Mouse (Mus musculus) midbrain, embryonic 12.5 days (tissue): ENCODE data around the gene Tap1. TPM values are rescaled to one million over a fixed set of nuclear protein-coding genes. Genes with fewer than 3 reads are reported as not detected.
A peak's percentile ranks its signal among the peaks of the same experiment; 100 is the strongest.
"Not testable (repeated sequence)": the region's sequence is repeated elsewhere in the genome, so short reads cannot be mapped to it uniquely, and the experiment has no call there.

Source experiments
- ATAC-seq: fragments of 200-750 bp; cut with Nextera tagmentation; 2 replicates; pipeline ENCODE4 v1.8.0; 2017; ENCODE audit warnings: low read depth, moderate TSS enrichment, moderate library complexity; ENCODE audit not compliant: low FRiP score
- H3K27ac ChIP-seq: fragments of 300-500 bp; sonication (generic); replicated peaks from 2 replicates; pipeline ENCODE4 v1.5.1; 2016; ENCODE audit warnings: mild to moderate bottlenecking
- H3K27me3 ChIP-seq: fragments of 300-500 bp; sonication (generic); 2 replicates; pipeline ENCODE4 v1.6.1; 2016; ENCODE audit warnings: mild to moderate bottlenecking
- H3K36me3 ChIP-seq: fragments of 300-500 bp; sonication (generic); 2 replicates; pipeline ENCODE4 v1.6.1; 2016
- H3K4me1 ChIP-seq: fragments of 300-500 bp; sonication (generic); 2 replicates; pipeline ENCODE4 v1.6.1; 2016
- H3K4me2 ChIP-seq: fragments of 300-500 bp; sonication (generic); replicated peaks from 2 replicates; pipeline ENCODE4 v1.6.1; 2016; ENCODE audit warnings: mild to moderate bottlenecking, moderate library complexity
- H3K4me3 ChIP-seq: fragments of 300-500 bp; sonication (generic); 2 replicates; pipeline ENCODE4 v1.5.1; 2016; ENCODE audit warnings: mild to moderate bottlenecking
- H3K9ac ChIP-seq: fragments of 300-500 bp; sonication (generic); replicated peaks from 2 replicates; pipeline ENCODE4 v1.6.1; 2016; ENCODE audit warnings: mild to moderate bottlenecking, moderate library complexity
- H3K9me3 ChIP-seq: fragments of 300-500 bp; sonication (generic); 2 replicates; pipeline ENCODE4 v1.6.1; 2016; ENCODE audit warnings: mild to moderate bottlenecking
- whole genome bisulfite sequencing: fragments of 180-500 bp; shearing (Covaris S2); methylation state at CpG from one replicate; pipeline ENCODE4 v1.1.7; 2016; 5-methylcytosine and 5-hydroxymethylcytosine counted together
- polyA plus RNA-seq: library from polyadenylated mRNA; unstranded; fragments of >200 nt; fragmentation: Nextera tagmentation; extraction: Ambion mirVana; gene quantifications from 2 replicates; pipeline ENCODE4 v1.2.1, GENCODE M21; 2016

Gene Tap1
- 1.4 and 1.8 TPM in 2 replicates for polyA plus RNA-seq

- no peaks in the 10 kb centered on the region for H3K36me3 ChIP-seq
- WGBS, result under 1% methylated on average over 46 of the region's 46 CpGs
- peak within 1 kb of the TSS; percentile 69 for H3K4me2 ChIP-seq
- ATAC-seq, result peak; percentile 90
- H3K27me3 ChIP-seq, result peaks cover 88% of the 10 kb centered on the region
- no peak within 1 kb of the TSS for H3K27ac ChIP-seq
- peak within 1 kb of the TSS; percentile 25; the same call in 1 of the 2 replicates for H3K9ac ChIP-seq
- peak within 1 kb of the TSS; percentile 39 for H3K4me3 ChIP-seq
- H3K9me3 ChIP-seq, result no peaks in the 10 kb centered on the region
- H3K4me1 ChIP-seq, result peaks cover 16% of the 10 kb centered on the region
Measured at GRCm38 (mm10) chr17:34187261-34187916, at the start of gene Tap1, which contains the start of gene Psmb9. TSS of gene Tap1 (plus strand) at chr17:34187553. TSS of gene Psmb9 (minus strand) at chr17:34187764.

- Histone ChIP-seq H3K9ac (no peak overlapping the region), H3K4me3 (no peak overlapping the region), H3K27me3 (peaks cover 62% of the 10 kb centered on the region), H3K4me2 (no peak overlapping the region), H3K4me1 (peaks cover 12% of the 10 kb centered on the region), H3K27ac (no peak overlapping the region), H3K36me3 (no peaks in the 10 kb centered on the region), H3K9me3 (no peaks in the 10 kb centered on the region)
- 81% methylated on average over 7 of the region's 7 CpGs for whole genome bisulfite sequencing
- ATAC-seq, result no peak
Measured at GRCm38 (mm10) chr17:34137601-34138000, 49.8 kb upstream of the Tap1 start.

- ATAC-seq, result no peak
- Histone ChIP-seq H3K36me3 (no peaks in the 10 kb centered on the region), H3K4me2 (no peak overlapping the region), H3K4me1 (peaks cover 15% of the 10 kb centered on the region), H3K27me3 (peaks cover 65% of the 10 kb centered on the region), H3K27ac (no peak overlapping the region), H3K9me3 (no peaks in the 10 kb centered on the region), H3K4me3 (no peak overlapping the region), H3K9ac (no peak overlapping the region)
- 76% methylated on average over 7 of the region's 7 CpGs for WGBS
Measured at GRCm38 (mm10) chr17:34138655-34139054, 48.7 kb upstream of the Tap1 start.

- peaks cover 15% of the 10 kb centered on the region for H3K4me1 ChIP-seq
- WGBS, result under 1% methylated on average over 16 of the region's 16 CpGs
- H3K9me3 ChIP-seq, result no peaks in the 10 kb centered on the region
- H3K4me2 ChIP-seq, result peak overlapping the region; percentile 53
- H3K36me3 ChIP-seq, result no peaks in the 10 kb centered on the region
- H3K9ac ChIP-seq, result no peak overlapping the region
- H3K4me3 ChIP-seq, result peak overlapping the region; percentile 31
- ATAC-seq, result no peak
- H3K27me3 ChIP-seq, result peaks cover 65% of the 10 kb centered on the region
- no peak overlapping the region for H3K27ac ChIP-seq
Measured at GRCm38 (mm10) chr17:34139416-34139815, 47.9 kb upstream of the Tap1 start.

GRCm38 (mm10) chr17:34140240-34140639 is 47.1 kb upstream of the Tap1 start:
- H3K9me3 ChIP-seq, result no peaks in the 10 kb centered on the region
- 17% methylated on average over 5 of the region's 5 CpGs for WGBS
- no peaks in the 10 kb centered on the region for H3K36me3 ChIP-seq
- H3K27me3 ChIP-seq, result peaks cover 65% of the 10 kb centered on the region
- H3K9ac ChIP-seq, result no peak overlapping the region
- no peak overlapping the region for H3K4me2 ChIP-seq
- H3K27ac ChIP-seq, result no peak overlapping the region
- H3K4me1 ChIP-seq, result peaks cover 15% of the 10 kb centered on the region
- no peak overlapping the region for H3K4me3 ChIP-seq
- ATAC-seq, result no peak

- ATAC-seq, result no peak
- no peaks in the 10 kb centered on the region for H3K36me3 ChIP-seq
Measured at GRCm38 (mm10) chr17:34141448-34141847, 45.9 kb upstream of the Tap1 start.

GRCm38 (mm10) chr17:34142456-34143010 is 44.8 kb upstream of the Tap1 start:
- Histone ChIP-seq H3K4me1 (peaks cover 15% of the 10 kb centered on the region), H3K27ac (no peak overlapping the region), H3K9ac (no peak overlapping the region), H3K4me2 (no peak overlapping the region), H3K27me3 (peaks cover 47% of the 10 kb centered on the region), H3K9me3 (no peaks in the 10 kb centered on the region), H3K36me3 (no peaks in the 10 kb centered on the region), H3K4me3 (no peak overlapping the region)
- 86% methylated on average over 7 of the region's 7 CpGs for WGBS
- ATAC-seq, result no peak

More at GRCm38 (mm10) chr17:34141448-34141847, 45.9 kb upstream of the Tap1 start:
- H3K4me1 ChIP-seq, result peaks cover 15% of the 10 kb centered on the region
- H3K4me2 ChIP-seq, result no peak overlapping the region
- 55% methylated on average over 4 of the region's 4 CpGs for WGBS
- no peak overlapping the region for H3K4me3 ChIP-seq
- no peak overlapping the region for H3K9ac ChIP-seq
- H3K27me3 ChIP-seq, result peaks cover 58% of the 10 kb centered on the region
- no peak overlapping the region for H3K27ac ChIP-seq
- no peaks in the 10 kb centered on the region for H3K9me3 ChIP-seq

- Histone ChIP-seq H3K27ac (no peak within 1 kb of the TSS), H3K9me3 (no peaks in the 10 kb centered on the region), H3K27me3 (peaks cover 42% of the 10 kb centered on the region), H3K4me1 (peaks cover 15% of the 10 kb centered on the region), H3K4me2 (no peak within 1 kb of the TSS), H3K36me3 (no peaks in the 10 kb centered on the region), H3K9ac (no peak within 1 kb of the TSS), H3K4me3 (no peak within 1 kb of the TSS)
- ATAC-seq, result no peak
- 33% methylated on average over 5 of the region's 7 CpGs for WGBS
Measured at GRCm38 (mm10) chr17:34143033-34143432, 44.3 kb upstream of the Tap1 start, which contains the start of gene H2-DMb2. TSS of gene H2-DMb2 (plus strand) at chr17:34143307.

GRCm38 (mm10) chr17:34143461-34143860 is 43.9 kb upstream of the Tap1 start:
- WGBS, result 60% methylated on average over 4 of the region's 5 CpGs
- Histone ChIP-seq H3K4me2 (no peak overlapping the region), H3K9ac (no peak overlapping the region), H3K27ac (no peak overlapping the region), H3K9me3 (no peaks in the 10 kb centered on the region), H3K27me3 (peaks cover 37% of the 10 kb centered on the region), H3K36me3 (no peaks in the 10 kb centered on the region), H3K4me3 (no peak overlapping the region), H3K4me1 (peaks cover 15% of the 10 kb centered on the region)
- no peak for ATAC-seq

- WGBS, result 93% methylated on average over 4 of the region's 4 CpGs
- not testable (repeated sequence) for H3K9ac ChIP-seq
Measured at GRCm38 (mm10) chr17:34144221-34144620, 43.1 kb upstream of the Tap1 start.

GRCm38 (mm10) chr17:34144960-34145371 is 42.4 kb upstream of the Tap1 start:
- Histone ChIP-seq H3K9me3 (no peaks in the 10 kb centered on the region), H3K4me2 (no peak overlapping the region), H3K9ac (no peak overlapping the region), H3K4me1 (0 out of 2 replicates have a peak, but pooled peaks cover 3% of the 10 kb centered on the region), H3K36me3 (no peaks in the 10 kb centered on the region), H3K27me3 (peaks cover 23% of the 10 kb centered on the region), H3K4me3 (no peak overlapping the region), H3K27ac (no peak overlapping the region)
- WGBS, result 81% methylated on average over 3 of the region's 3 CpGs
- ATAC-seq, result no peak

More at GRCm38 (mm10) chr17:34144221-34144620, 43.1 kb upstream of the Tap1 start:
- not testable (repeated sequence) for H3K27ac ChIP-seq, H3K4me2 ChIP-seq, H3K4me1 ChIP-seq, H3K4me3 ChIP-seq, H3K9me3 ChIP-seq, ATAC-seq, H3K36me3 ChIP-seq
- H3K27me3 ChIP-seq, result peaks cover 30% of the 10 kb centered on the region

GRCm38 (mm10) chr17:34152923-34153322 is 34.4 kb upstream of the Tap1 start, which contains the start of gene H2-DMb1:
TSS of gene H2-DMb1 (plus strand) at chr17:34153072.
- Histone ChIP-seq H3K27ac (no peak within 1 kb of the TSS), H3K27me3 (0 out of 2 replicates have a peak, but pooled peaks cover 3% of the 10 kb centered on the region), H3K36me3 (no peaks in the 10 kb centered on the region), H3K4me2 (no peak within 1 kb of the TSS), H3K4me3 (no peak within 1 kb of the TSS), H3K9me3 (no peaks in the 10 kb centered on the region), H3K9ac (no peak within 1 kb of the TSS), H3K4me1 (no peaks in the 10 kb centered on the region)
- WGBS, result 67% methylated on average over 4 of the region's 4 CpGs
- no peak for ATAC-seq
